In the genomic region with DNA sequence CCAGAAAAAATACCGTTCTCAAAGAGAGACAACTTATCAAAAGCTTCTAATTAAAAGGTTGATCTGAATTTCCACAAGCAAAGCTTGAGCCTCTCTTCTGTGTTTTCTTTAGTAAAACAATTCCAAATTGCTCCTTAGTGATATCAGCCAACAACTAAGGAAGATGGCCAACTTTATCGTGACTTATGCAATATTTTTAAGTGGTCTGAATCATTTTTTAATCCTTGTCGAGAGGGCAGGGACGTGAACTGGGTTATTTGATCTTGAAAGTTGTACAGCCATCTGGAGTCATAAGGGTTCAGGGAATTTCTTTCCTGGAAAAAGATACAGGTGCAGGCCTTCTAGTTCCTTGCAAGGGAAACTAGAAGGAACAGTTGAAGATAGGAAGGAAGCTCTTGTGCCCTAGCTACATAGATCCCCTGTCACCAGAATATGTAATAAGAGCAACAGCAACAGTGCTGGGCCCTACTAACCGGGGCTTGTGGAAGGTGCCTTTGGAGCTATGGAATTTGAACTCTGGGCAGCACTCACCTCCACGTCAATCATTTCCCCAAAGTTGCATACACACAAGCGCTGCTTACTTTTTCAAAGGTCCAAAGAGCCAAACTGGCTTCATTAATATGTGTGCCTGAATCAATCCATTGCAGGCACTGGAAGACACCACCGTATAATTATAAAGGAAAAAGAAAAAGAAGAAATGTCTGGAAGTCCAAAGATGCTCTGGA, we compare ENCODE assay signal across 8 mouse cellular contexts. TPM values are rescaled to one million over a fixed set of nuclear protein-coding genes. Genes with fewer than 3 reads are reported as not detected.
A peak's percentile ranks its signal among the peaks of the same experiment; 100 is the strongest.
DNase-seq lines count a peak whose midpoint lies in the region; ATAC-seq and TF ChIP-seq lines count a peak whose summit lies in the region.

No protein-coding gene starts in this region.

- no peak for DNase-seq in heart, postnatal 25 days (ENCODE audit: low spot score)
- DNase-seq in layer of hippocampus, postnatal 25 days (ENCODE audit: extremely low spot score in 1 of 2, low spot score in 1 of 2) = no peak
- DNase-seq in left cerebral cortex, postnatal 36 days (ENCODE audit: low spot score in 2 of 2) = no peak

- no peak overlapping the region for H3K27ac ChIP-seq in heart, embryonic 14.5 days (replicated peaks in 1 of 2; ENCODE audit: control insufficient read depth in 1 of 2, insufficient read depth in 1 of 2, low read depth in 2 of 2, low read length in 2 of 2)
- H3K27ac ChIP-seq in embryonic facial prominence, embryonic 15.5 days (replicated peaks) = no peak overlapping the region
- H3K27ac ChIP-seq in limb, embryonic 13.5 days = no peak overlapping the region

- intact Hi-C loops in heart, postnatal 25 days (cut with DNase I) = loop anchor here (2.0 kb wide), 1 partner anchor 16 kb away; no protein-coding TSS in a partner anchor
- intact Hi-C loops in left cerebral cortex, postnatal 36 days (cut with DNase I) = no loop called here

- H3K4me1 ChIP-seq in heart, embryonic 14.5 days (ENCODE audit: control insufficient read depth in 2 of 2, insufficient read depth in 2 of 2, low read length in 2 of 2) = peaks cover 0 to 13% of the 10 kb centered on the region in 2 experiments; a peak in 3 of 4 replicates
- H3K4me1 ChIP-seq in embryonic facial prominence, embryonic 15.5 days = peaks cover 18% of the 10 kb centered on the region
- H3K4me1 ChIP-seq in limb, embryonic 13.5 days = peaks cover 15% of the 10 kb centered on the region

- TF ChIP-seq CTCF in C2C12 (IDR thresholded peaks at IDR 0.05; ENCODE audit: control insufficient read depth, insufficient read depth, insufficient read length) = no peak

- H3ac ChIP-seq in C2C12 (ENCODE audit: control insufficient read depth, insufficient read length, low read depth) = no peak overlapping the region

- WGBS in heart, embryonic 14.5 days = 78% methylated on average over 8 of the region's 8 CpGs
- 69% methylated on average over 8 of the region's 8 CpGs for WGBS in embryonic facial prominence, embryonic 15.5 days
- 66% methylated on average over 8 of the region's 8 CpGs for WGBS in limb, embryonic 13.5 days

- H3K9ac ChIP-seq in heart, embryonic 14.5 days (ENCODE audit: low read length) = peak overlapping the region; percentile 78
- no peak overlapping the region for H3K9ac ChIP-seq in embryonic facial prominence, embryonic 15.5 days
- H3K9ac ChIP-seq in limb, embryonic 13.5 days = no peak overlapping the region

- no peaks in the 10 kb centered on the region for H3K27me3 ChIP-seq in heart, embryonic 14.5 days (ENCODE audit: control insufficient read depth, insufficient read depth, low read length)
- no peaks in the 10 kb centered on the region for H3K27me3 ChIP-seq in C2C12 (ENCODE audit: control insufficient read depth, insufficient read depth, insufficient read length)
- H3K27me3 ChIP-seq in embryonic facial prominence, embryonic 15.5 days = no peaks in the 10 kb centered on the region
- no peaks in the 10 kb centered on the region for H3K27me3 ChIP-seq in limb, embryonic 13.5 days

- no peaks in the 10 kb centered on the region for H3K9me3 ChIP-seq in heart, embryonic 14.5 days (ENCODE audit: control insufficient read depth, low read length)
- no peaks in the 10 kb centered on the region for H3K9me3 ChIP-seq in embryonic facial prominence, embryonic 15.5 days (replicated peaks)
- H3K9me3 ChIP-seq in limb, embryonic 13.5 days = no peaks in the 10 kb centered on the region

- peaks cover 22% of the 10 kb centered on the region for H3K36me3 ChIP-seq in heart, embryonic 14.5 days (ENCODE audit: control insufficient read depth, insufficient read depth, low read length)
- peaks cover 26% of the 10 kb centered on the region for H3K36me3 ChIP-seq in C2C12 (ENCODE audit: control insufficient read depth, insufficient read depth)
- H3K36me3 ChIP-seq in embryonic facial prominence, embryonic 15.5 days = peaks cover 11% of the 10 kb centered on the region
- H3K36me3 ChIP-seq in limb, embryonic 13.5 days = peaks cover 10% of the 10 kb centered on the region

- ATAC-seq in heart, embryonic 14.5 days (ENCODE audit: insufficient number of reproducible peaks, insufficient read depth, low FRiP score, low read depth) = no peak
- no peak for ATAC-seq in embryonic facial prominence, embryonic 15.5 days (ENCODE audit: insufficient number of reproducible peaks, low FRiP score, low TSS enrichment, low read depth)
- ATAC-seq in limb, embryonic 13.5 days (ENCODE audit: low FRiP score, low read depth) = no peak
- ATAC-seq in megakaryocyte progenitor cell, adult 5-6 weeks (replicated peaks; ENCODE audit: poor library complexity) = no peak

- peak overlapping the region; percentile 71 for H3K4me2 ChIP-seq in heart, embryonic 14.5 days (ENCODE audit: low read length)
- peak overlapping the region; percentile 77; the same call in 1 of the 2 replicates for H3K4me2 ChIP-seq in embryonic facial prominence, embryonic 15.5 days (replicated peaks)
- peak overlapping the region; percentile 73 for H3K4me2 ChIP-seq in limb, embryonic 13.5 days (replicated peaks)

- H3K79me2 ChIP-seq in C2C12 (ENCODE audit: control insufficient read depth, insufficient read depth) = peaks cover 36% of the 10 kb centered on the region

- H3K4me3 ChIP-seq in heart, embryonic 14.5 days (ENCODE audit: control insufficient read depth in 1 of 2, insufficient read depth in 1 of 2, low read depth in 1 of 2, low read length in 2 of 2) = no peak overlapping the region
- no peak overlapping the region for H3K4me3 ChIP-seq in C2C12 (ENCODE audit: insufficient read depth, poor library complexity, severe bottlenecking)
- no peak overlapping the region for H3K4me3 ChIP-seq in embryonic facial prominence, embryonic 15.5 days (replicated peaks)
- no peak overlapping the region for H3K4me3 ChIP-seq in limb, embryonic 13.5 days

- H3K79me3 ChIP-seq in C2C12 (ENCODE audit: low read depth) = peaks cover 29% of the 10 kb centered on the region

TF ChIP-seq in C2C12, 6 proteins besides CTCF, POLR2A, EP300 and RAD21:
- TF ChIP-seq CEBPB (IDR thresholded peaks at IDR 0.05; ENCODE audit: low read depth) (peak; percentile 63), MAX (IDR thresholded peaks at IDR 0.05) (no peak)
TF ChIP-seq in C2C12: peak in this region for 1.

RNA-seq across cellular contexts. Expression of gene Plin2, which starts 0.9 kb away (rescaled TPM):
- 68.0 and 70.2 TPM in 2 replicates for polyA plus RNA-seq in heart, embryonic 14.5 days (2014; fragmentation: Nextera tagmentation; extraction: Ambion mirVana)
- 100 to 1,000 TPM; 117 to 120 TPM for total RNA-seq in heart, postnatal 25 days (2021)
- polyA plus RNA-seq in C2C12 (2012; fragmentation: generic; extraction: Trizol) = 537 TPM
- polyA plus RNA-seq in embryonic facial prominence, embryonic 15.5 days (2015; fragmentation: Nextera tagmentation; extraction: Ambion mirVana) = 69.8 and 71.8 TPM in 2 replicates
- polyA plus RNA-seq in limb, embryonic 13.5 days (2015; fragmentation: Nextera tagmentation; extraction: Ambion mirVana) = 86.6 and 88.0 TPM in 2 replicates
- total RNA-seq in megakaryocyte progenitor cell, adult 5-6 weeks (2015) = 40.5 and 58.5 TPM in 2 replicates
- total RNA-seq in megakaryocyte progenitor cell, adult 5-6 weeks (2017) = 75.9 and 78.3 TPM in 2 replicates
- 10 to 100 TPM; 13.1 to 15.0 TPM for total RNA-seq in layer of hippocampus, postnatal 25 days (2021)
- 10 to 100 TPM; 10.4 to 13.4 TPM for total RNA-seq in left cerebral cortex, postnatal 36 days (2021)

RNA-seq across cellular contexts. Expression of gene Haus6, which starts 58.9 kb away (rescaled TPM):
- polyA plus RNA-seq in heart, embryonic 14.5 days (2014; fragmentation: Nextera tagmentation; extraction: Ambion mirVana) = 9.4 and 10.6 TPM in 2 replicates
- 1 to 10 TPM; 3.8 to 4.2 TPM for total RNA-seq in heart, postnatal 25 days (2021)
- 7.6 TPM for polyA plus RNA-seq in C2C12 (2012; fragmentation: generic; extraction: Trizol)
- polyA plus RNA-seq in embryonic facial prominence, embryonic 15.5 days (2015; fragmentation: Nextera tagmentation; extraction: Ambion mirVana) = 10.4 and 12.4 TPM in 2 replicates
- polyA plus RNA-seq in limb, embryonic 13.5 days (2015; fragmentation: Nextera tagmentation; extraction: Ambion mirVana) = 16.5 and 18.2 TPM in 2 replicates
- total RNA-seq in megakaryocyte progenitor cell, adult 5-6 weeks (2015) = 22.6 and 26.3 TPM in 2 replicates
- 28.4 and 35.1 TPM in 2 replicates for total RNA-seq in megakaryocyte progenitor cell, adult 5-6 weeks (2017)
- total RNA-seq in layer of hippocampus, postnatal 25 days (2021) = 1 to 10 TPM; 6.2 to 7.3 TPM
- total RNA-seq in left cerebral cortex, postnatal 36 days (2021) = 1 to 10 TPM; 9.4 to 9.6 TPM
